Mouse (Mus musculus): Measurements from ENCODE around the gene Tepsin. TPM values are rescaled to one million over a fixed set of nuclear protein-coding genes. Genes with fewer than 3 reads are reported as not detected.

Gene Tepsin
- polyA plus RNA-seq, 1 experiment from 2014 or later, result 19.0 TPM

GRCm38 (mm10) chr11:120119108-120119507 lies 20.6 kb upstream of the Tepsin start:
- 94% methylated on average over 7 of the region's 7 CpGs for whole genome bisulfite sequencing

DNA sequence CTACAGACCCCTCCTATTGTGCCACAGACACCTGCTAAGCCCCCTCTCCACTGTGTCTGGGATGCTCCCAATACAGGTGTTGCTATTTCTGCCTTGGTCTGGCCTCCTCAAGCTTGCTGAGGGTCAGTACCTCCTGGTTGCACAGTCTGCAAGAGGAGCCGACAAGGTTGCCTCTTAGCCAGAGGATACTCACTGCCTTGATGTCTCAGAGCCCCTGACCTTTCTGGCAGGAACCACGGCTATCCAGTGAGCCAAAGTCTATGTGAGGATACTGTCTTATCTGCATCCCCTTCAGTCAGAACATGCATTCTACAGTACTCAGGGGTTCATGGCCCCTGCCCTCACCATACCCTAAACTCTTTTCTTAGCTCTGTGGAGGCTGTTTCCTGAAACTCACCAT lies 19.1 kb upstream of the Tepsin start:
- H3K36me3 ChIP-seq (ENCODE audit: control insufficient read depth, insufficient read depth, low read length), result peaks cover 19% of the 10 kb centered on the region
- H3K27me3 ChIP-seq (ENCODE audit: control insufficient read depth, insufficient read depth, low read length), result no peaks in the 10 kb centered on the region
- no peak overlapping the region for H3K4me2 ChIP-seq (replicated peaks; ENCODE audit: low read depth, low read length)
- ATAC-seq (ENCODE audit: insufficient number of reproducible peaks, insufficient read depth, low FRiP score, low read depth), result no peak
- no peak overlapping the region for H3K9ac ChIP-seq (replicated peaks; ENCODE audit: low read depth, low read length)
- no peaks in the 10 kb centered on the region for H3K4me1 ChIP-seq (ENCODE audit: control insufficient read depth, insufficient read depth, low read length)
- 86% methylated on average over 2 of the region's 2 CpGs for WGBS
- H3K4me3 ChIP-seq (ENCODE audit: low read depth, low read length), result no peak overlapping the region
- H3K27ac ChIP-seq (ENCODE audit: low read length), result no peak overlapping the region
- H3K9me3 ChIP-seq (ENCODE audit: control insufficient read depth, low read depth, low read length), result no peaks in the 10 kb centered on the region

More at GRCm38 (mm10) chr11:120119108-120119507, 20.6 kb upstream of the Tepsin start:
- H3K27me3 ChIP-seq (ENCODE audit: control insufficient read depth, insufficient read depth, low read length), result no peaks in the 10 kb centered on the region
- peaks cover 22% of the 10 kb centered on the region for H3K36me3 ChIP-seq (ENCODE audit: control insufficient read depth, insufficient read depth, low read length)
- no peak overlapping the region for H3K9ac ChIP-seq (replicated peaks; ENCODE audit: low read depth, low read length)
- H3K4me3 ChIP-seq (ENCODE audit: low read depth, low read length), result no peak overlapping the region
- H3K4me1 ChIP-seq (ENCODE audit: control insufficient read depth, insufficient read depth, low read length), result no peaks in the 10 kb centered on the region
- no peak for ATAC-seq (ENCODE audit: insufficient number of reproducible peaks, insufficient read depth, low FRiP score, low read depth)
- H3K4me2 ChIP-seq (replicated peaks; ENCODE audit: low read depth, low read length), result no peak overlapping the region
- no peaks in the 10 kb centered on the region for H3K9me3 ChIP-seq (ENCODE audit: control insufficient read depth, low read depth, low read length)
- no peak overlapping the region for H3K27ac ChIP-seq (ENCODE audit: low read length)

DNA sequence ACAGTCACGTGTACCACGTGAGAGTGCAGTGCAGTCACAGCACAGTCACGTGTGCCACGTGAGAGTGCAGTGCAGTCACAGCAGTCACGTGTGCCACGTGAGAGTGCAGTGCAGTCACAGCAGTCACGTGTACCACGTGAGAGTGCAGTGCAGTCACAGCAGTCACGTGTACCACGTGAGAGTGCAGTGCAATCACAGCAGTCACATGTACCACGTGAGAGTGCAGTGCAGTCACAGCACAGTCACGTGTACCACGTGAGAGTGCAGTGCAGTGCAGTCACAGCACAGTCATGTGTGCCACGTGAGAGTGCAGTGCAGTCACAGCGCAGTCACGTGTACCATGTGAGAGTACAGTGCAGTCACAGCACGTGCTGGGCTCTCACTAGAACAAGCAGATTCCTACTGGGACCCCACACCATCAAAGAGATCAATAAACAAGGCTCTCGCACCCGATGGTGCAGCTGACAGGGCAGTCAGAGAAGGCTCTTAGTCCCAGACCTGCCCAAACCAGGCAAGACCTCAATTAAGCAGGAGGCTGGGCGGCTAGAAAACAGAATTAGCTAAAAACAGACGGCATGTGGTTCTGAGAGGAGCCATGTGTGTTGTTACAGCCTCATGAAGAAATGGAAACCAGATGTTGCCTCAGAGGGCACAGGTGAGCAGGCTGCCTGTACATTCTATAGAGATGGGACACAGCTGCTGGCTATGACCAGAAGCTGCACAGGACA lies 16.1 kb upstream of the Tepsin start:
- no peaks in the 10 kb centered on the region for H3K9me3 ChIP-seq (ENCODE audit: control insufficient read depth, low read depth, low read length)
- 83% methylated on average over 21 of the region's 21 CpGs for WGBS
- ATAC-seq (ENCODE audit: insufficient number of reproducible peaks, insufficient read depth, low FRiP score, low read depth), result no peak
- no peak overlapping the region for H3K9ac ChIP-seq (replicated peaks; ENCODE audit: low read depth, low read length)
- no peaks in the 10 kb centered on the region for H3K27me3 ChIP-seq (ENCODE audit: control insufficient read depth, insufficient read depth, low read length)
- H3K4me3 ChIP-seq (ENCODE audit: low read depth, low read length), result no peak overlapping the region
- no peaks in the 10 kb centered on the region for H3K4me1 ChIP-seq (ENCODE audit: control insufficient read depth, insufficient read depth, low read length)
- H3K4me2 ChIP-seq (replicated peaks; ENCODE audit: low read depth, low read length), result no peak overlapping the region
- H3K36me3 ChIP-seq (ENCODE audit: control insufficient read depth, insufficient read depth, low read length), result peaks cover 14% of the 10 kb centered on the region
- no peak overlapping the region for H3K27ac ChIP-seq (ENCODE audit: low read length)

GRCm38 (mm10) chr11:120112136-120112535 lies 13.6 kb upstream of the Tepsin start:
- no peaks in the 10 kb centered on the region for H3K9me3 ChIP-seq (ENCODE audit: control insufficient read depth, low read depth, low read length)
- no peak overlapping the region for H3K27ac ChIP-seq (ENCODE audit: low read length)
- peaks cover 18% of the 10 kb centered on the region for H3K36me3 ChIP-seq (ENCODE audit: control insufficient read depth, insufficient read depth, low read length)
- no peaks in the 10 kb centered on the region for H3K27me3 ChIP-seq (ENCODE audit: control insufficient read depth, insufficient read depth, low read length)
- no peak for ATAC-seq (ENCODE audit: insufficient number of reproducible peaks, insufficient read depth, low FRiP score, low read depth)
- WGBS, result 88% methylated on average over 4 of the region's 4 CpGs
- no peak overlapping the region for H3K4me3 ChIP-seq (ENCODE audit: low read depth, low read length)
- no peaks in the 10 kb centered on the region for H3K4me1 ChIP-seq (ENCODE audit: control insufficient read depth, insufficient read depth, low read length)
- no peak overlapping the region for H3K4me2 ChIP-seq (replicated peaks; ENCODE audit: low read depth, low read length)
- H3K9ac ChIP-seq (replicated peaks; ENCODE audit: low read depth, low read length), result no peak overlapping the region

- no peaks in the 10 kb centered on the region for H3K4me1 ChIP-seq (ENCODE audit: control insufficient read depth, insufficient read depth, low read length)
- WGBS, result 3% methylated on average over 2 of the region's 2 CpGs
- no peak overlapping the region for H3K27ac ChIP-seq (ENCODE audit: low read length)
- H3K9ac ChIP-seq (replicated peaks; ENCODE audit: low read depth, low read length), result no peak overlapping the region
- H3K36me3 ChIP-seq (ENCODE audit: control insufficient read depth, insufficient read depth, low read length), result peaks cover 15% of the 10 kb centered on the region
- no peaks in the 10 kb centered on the region for H3K27me3 ChIP-seq (ENCODE audit: control insufficient read depth, insufficient read depth, low read length)
- H3K4me2 ChIP-seq (replicated peaks; ENCODE audit: low read depth, low read length), result no peak overlapping the region
- no peak for ATAC-seq (ENCODE audit: insufficient number of reproducible peaks, insufficient read depth, low FRiP score, low read depth)
- no peak overlapping the region for H3K4me3 ChIP-seq (ENCODE audit: low read depth, low read length)
- H3K9me3 ChIP-seq (ENCODE audit: control insufficient read depth, low read depth, low read length), result no peaks in the 10 kb centered on the region
Observed at GRCm38 (mm10) chr11:120111033-120111432, 12.5 kb upstream of the Tepsin start.

- 66% methylated on average over 7 of the region's 7 CpGs for WGBS
- Histone ChIP-seq H3K9me3 (ENCODE audit: control insufficient read depth, low read depth, low read length) (no peaks in the 10 kb centered on the region), H3K9ac (replicated peaks; ENCODE audit: low read depth, low read length) (no peak overlapping the region), H3K27ac (ENCODE audit: low read length) (no peak overlapping the region), H3K4me3 (ENCODE audit: low read depth, low read length) (no peak overlapping the region), H3K4me1 (ENCODE audit: control insufficient read depth, insufficient read depth, low read length) (no peaks in the 10 kb centered on the region), H3K36me3 (ENCODE audit: control insufficient read depth, insufficient read depth, low read length) (peaks cover 20% of the 10 kb centered on the region), H3K4me2 (replicated peaks; ENCODE audit: low read depth, low read length) (no peak overlapping the region), H3K27me3 (ENCODE audit: control insufficient read depth, insufficient read depth, low read length) (no peaks in the 10 kb centered on the region)
- ATAC-seq (ENCODE audit: insufficient number of reproducible peaks, insufficient read depth, low FRiP score, low read depth), result no peak
Observed at GRCm38 (mm10) chr11:120110554-120110953, 12.0 kb upstream of the Tepsin start.

- Histone ChIP-seq H3K4me1 (ENCODE audit: control insufficient read depth, insufficient read depth, low read length) (no peaks in the 10 kb centered on the region), H3K27ac (ENCODE audit: low read length) (no peak overlapping the region), H3K9ac (replicated peaks; ENCODE audit: low read depth, low read length) (no peak overlapping the region), H3K4me3 (ENCODE audit: low read depth, low read length) (no peak overlapping the region), H3K27me3 (ENCODE audit: control insufficient read depth, insufficient read depth, low read length) (no peaks in the 10 kb centered on the region), H3K36me3 (ENCODE audit: control insufficient read depth, insufficient read depth, low read length) (peaks cover 28% of the 10 kb centered on the region), H3K4me2 (replicated peaks; ENCODE audit: low read depth, low read length) (no peak overlapping the region), H3K9me3 (ENCODE audit: control insufficient read depth, low read depth, low read length) (no peaks in the 10 kb centered on the region)
- no peak for ATAC-seq (ENCODE audit: insufficient number of reproducible peaks, insufficient read depth, low FRiP score, low read depth)
- WGBS, result 77% methylated on average over 14 of the region's 14 CpGs
Observed at GRCm38 (mm10) chr11:120109558-120110210, 11.2 kb upstream of the Tepsin start.

DNA sequence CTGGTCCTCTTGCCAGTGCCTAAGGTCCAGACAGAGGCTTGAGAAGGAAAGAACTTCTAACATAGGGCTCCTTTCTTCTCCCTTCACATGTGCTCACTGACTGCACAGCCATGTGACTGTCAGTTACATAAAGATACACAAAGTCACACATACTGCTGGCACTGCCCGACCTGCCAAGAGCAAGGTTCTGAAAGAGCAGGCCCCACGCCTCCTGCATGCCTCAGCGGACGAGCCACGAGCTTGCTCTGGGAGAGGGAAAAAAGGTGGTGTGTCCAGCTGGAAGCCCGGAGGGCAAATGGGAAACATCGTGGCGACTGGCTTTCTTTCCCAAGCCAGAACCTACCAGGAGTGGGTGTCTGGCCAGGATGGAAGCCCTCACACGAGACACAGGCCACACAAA lies 9.3 kb upstream of the Tepsin start:
- no peak for ATAC-seq (ENCODE audit: insufficient number of reproducible peaks, insufficient read depth, low FRiP score, low read depth)
- Histone ChIP-seq H3K9ac (replicated peaks; ENCODE audit: low read depth, low read length) (no peak overlapping the region), H3K4me2 (replicated peaks; ENCODE audit: low read depth, low read length) (no peak overlapping the region), H3K4me1 (ENCODE audit: control insufficient read depth, insufficient read depth, low read length) (no peaks in the 10 kb centered on the region), H3K4me3 (ENCODE audit: low read depth, low read length) (no peak overlapping the region), H3K27ac (ENCODE audit: low read length) (no peak overlapping the region), H3K36me3 (ENCODE audit: control insufficient read depth, insufficient read depth, low read length) (peaks cover 37% of the 10 kb centered on the region), H3K27me3 (ENCODE audit: control insufficient read depth, insufficient read depth, low read length) (no peaks in the 10 kb centered on the region), H3K9me3 (ENCODE audit: control insufficient read depth, low read depth, low read length) (no peaks in the 10 kb centered on the region)
- whole genome bisulfite sequencing, result 81% methylated on average over 9 of the region's 9 CpGs
